Mouse (Mus musculus): ENCODE measurements around the gene Tac1. TPM values are rescaled to one million over a fixed set of nuclear protein-coding genes. Genes with fewer than 3 reads are reported as not detected.

Gene Tac1
- polyA plus RNA-seq (2012; rRNA removed) = 35.2 and 38.2 TPM in 2 replicates

DNA sequence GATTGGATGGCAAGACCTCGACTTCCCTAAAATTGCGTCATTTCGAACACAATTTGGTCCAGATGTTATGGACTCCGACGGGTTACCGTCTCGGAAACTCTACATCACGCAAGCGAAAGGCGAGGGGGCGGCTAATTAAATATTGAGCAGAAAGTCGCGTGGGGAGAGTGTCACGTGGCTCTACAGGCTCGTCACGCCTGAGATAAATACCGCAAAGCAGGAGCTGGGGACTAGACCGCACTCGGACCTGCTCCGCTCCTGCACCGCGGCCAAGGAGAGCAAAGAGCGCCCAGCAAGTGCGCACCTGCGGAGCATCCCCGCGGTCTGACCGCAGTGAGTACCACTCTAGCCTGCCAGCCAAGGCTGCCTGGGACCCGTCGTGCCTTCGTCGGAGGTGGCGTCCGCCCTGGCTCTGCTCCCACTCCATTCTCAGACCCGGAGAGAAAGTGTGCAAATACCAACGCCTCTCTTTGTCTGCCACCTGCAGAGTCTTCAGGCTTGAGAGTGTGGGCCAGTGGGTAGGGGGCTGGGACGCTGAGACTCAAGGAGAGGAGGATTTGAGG lies at the start of gene Tac1:
TSS of gene Tac1 (plus strand) at position 51 of the 563 bp plus-strand sequence.

Other genes starting within 250 kb of the Tac1 start
- 26.7 and 30.7 TPM in 2 replicates for gene Asns, start 138.4 kb downstream of the Tac1 start, polyA plus RNA-seq (2012; rRNA removed)